Mouse (Mus musculus) lung, postnatal 10 days (tissue): ENCODE measurements around the gene Pnkd.

Experiments used
- DNase-seq: peaks from one replicate; pipeline ENCODE4 v3.0.0; 2021

Gene Pnkd

DNA sequence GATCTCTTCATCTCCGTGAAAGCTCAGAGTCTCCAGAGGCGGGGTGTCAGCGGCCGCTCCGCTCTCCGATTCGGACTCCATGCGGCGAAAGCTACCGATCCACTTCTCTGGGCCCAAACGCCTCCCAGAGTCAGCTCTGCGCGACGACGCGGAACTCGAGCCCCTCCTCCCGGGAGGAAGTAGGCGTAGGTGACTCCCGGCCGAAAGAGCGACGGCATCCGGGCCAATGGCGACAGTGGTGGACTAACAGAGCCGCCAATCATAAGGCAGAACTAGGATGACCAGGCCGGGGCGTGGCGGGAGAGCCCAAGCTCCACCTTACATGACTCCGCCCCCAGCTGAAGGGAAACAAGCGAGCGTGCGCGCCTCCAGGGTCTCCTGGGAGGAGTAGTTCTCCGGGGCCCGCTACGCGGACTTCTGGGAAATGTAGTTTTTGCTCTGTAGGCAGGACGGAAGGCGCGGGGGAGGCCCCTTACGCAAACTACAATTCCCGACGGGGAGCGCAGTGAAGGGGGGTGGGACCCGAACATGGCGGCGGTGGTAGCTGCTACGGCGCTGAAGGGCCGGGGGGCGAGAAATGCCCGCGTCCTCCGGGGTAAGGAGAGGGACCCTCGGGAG lies at the start of gene Pnkd, which contains the start of gene Aamp:
Gene Pnkd (plus strand): TSS at position 388 of the 618 bp plus-strand sequence.
Gene Aamp (minus strand): TSS at position 196 of the 618 bp plus-strand sequence.
- DNase-seq = peak; percentile 100

DNA sequence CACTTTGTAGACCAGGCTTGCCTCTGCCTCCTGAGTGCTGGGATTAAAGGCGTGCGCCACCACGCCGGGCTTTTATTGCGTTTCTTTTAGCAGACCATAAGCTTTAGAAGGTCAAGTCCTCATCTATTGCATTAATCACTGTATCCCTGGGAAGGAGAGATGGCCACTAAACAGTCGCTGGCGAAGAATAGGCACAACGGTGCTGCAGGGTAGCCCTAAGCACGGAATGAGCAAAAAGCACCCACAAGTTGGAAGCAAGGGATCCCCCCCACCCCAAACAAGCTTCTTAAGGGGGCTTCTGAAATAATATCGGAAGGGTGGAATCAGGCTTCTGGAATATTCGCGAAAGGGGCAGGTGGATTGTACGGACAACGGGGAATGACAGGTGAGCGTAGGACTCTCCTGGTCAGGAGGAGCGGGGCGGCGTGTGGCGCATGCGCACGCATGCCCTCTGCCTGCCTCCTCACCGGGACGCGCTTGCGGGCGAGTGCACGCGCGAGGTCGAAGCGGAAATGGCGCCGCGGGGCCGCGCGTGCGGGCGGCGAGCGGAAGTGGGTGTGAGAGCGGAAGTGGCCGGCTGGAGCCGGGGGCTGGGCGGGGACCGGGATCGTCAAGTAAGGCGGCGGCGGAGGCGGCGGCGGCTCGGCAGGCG lies 48.7 kb upstream of the Pnkd start, which contains the start of gene Arpc2:
Gene Arpc2 (plus strand): TSS at position 147 of the 652 bp plus-strand sequence.
- peak; percentile 98 for DNase-seq

DNA sequence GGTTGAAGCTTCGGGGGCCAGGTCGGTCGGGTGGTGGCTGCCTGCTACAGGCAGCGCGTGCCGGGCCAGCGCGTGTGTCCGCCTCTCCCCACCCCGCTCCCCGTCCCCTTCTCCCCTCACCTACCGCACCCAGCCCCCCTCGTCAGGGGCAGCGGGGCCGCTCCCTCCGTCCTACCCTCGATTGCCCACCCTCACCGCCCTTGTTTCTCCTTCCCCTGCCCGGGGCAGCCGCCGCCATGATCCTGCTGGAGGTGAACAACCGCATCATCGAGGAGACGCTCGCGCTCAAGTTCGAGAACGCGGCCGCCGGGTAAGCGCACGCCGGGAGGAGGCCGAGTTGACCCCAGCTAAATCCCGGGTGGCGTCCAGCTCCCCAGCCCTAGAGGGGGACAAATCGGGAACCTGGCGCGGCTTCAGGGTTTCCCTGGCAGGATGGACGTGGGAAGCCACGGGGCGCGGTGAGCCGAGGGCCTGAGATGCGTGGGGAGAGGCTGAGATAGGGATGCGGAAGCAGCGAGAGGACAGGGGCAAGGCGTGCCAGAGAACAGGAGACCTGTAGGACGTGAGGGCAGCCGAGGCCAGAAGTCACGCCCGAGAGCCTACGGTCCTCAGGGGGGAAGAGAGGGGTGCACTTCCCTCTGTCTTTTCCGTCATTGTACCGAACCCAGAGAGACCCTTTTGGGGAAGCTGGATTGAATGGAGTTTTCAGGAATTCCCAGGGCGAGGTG lies 48.0 kb upstream of the Pnkd start:
- peak; percentile 63 for DNase-seq

DNA sequence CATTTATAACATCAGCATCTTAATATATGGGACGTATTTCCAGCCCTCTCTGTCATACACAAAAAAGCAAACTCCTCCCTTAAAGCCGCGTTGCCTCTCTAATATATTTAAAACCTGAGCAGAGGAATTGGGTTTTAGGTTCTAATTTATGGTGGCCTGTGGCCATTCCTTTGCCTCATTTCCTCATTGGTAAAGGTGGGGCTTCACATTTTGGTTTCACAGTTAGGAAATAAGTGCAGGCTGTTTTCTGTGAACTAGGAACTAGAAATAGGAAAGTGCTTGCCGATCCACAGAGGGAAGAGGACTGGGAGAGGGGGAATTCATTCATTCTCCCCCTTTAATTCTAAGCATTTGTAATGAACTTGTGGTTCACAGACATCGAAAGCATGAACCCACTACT lies 47.1 kb upstream of the Pnkd start:
- DNase-seq = no peak

DNA sequence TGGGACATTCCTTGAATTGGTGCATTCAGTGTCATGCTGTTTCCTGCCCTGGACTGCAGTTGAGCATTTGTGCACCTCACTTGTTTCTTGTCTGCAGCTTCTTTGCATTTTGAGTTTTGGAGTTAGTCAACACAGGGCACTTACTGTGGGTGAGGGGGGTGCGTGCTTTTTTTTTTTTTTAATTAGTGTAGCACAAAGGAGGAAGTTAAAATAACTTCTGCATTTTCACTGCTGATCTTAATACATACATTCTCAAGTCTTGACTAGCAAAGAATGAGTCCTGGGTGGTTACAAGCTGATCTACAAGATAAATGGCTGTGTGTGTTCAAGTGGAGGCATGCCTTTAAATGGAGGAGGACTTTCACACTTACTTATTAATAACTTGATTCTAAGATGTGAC lies 46.6 kb upstream of the Pnkd start:
- DNase-seq = no peak

DNA sequence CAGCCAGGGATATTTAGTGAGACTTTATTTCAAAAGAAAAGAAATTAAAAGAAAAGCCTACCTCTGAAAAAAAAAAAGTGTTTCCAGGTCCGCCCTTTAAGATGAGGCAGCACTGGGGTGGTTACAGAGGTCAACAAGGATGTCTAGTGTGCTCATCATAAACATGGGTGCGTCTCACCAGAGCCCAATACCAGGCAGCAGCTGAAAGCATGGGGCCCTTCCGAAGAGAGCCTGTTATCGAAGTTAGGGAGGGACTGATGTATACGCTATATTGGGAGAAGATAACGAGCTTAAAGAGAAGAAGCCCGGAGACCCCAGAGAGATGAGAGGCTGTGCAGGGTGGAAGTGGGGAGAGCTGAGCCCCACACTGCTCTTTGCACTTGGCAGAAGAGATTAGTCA lies 45.6 kb upstream of the Pnkd start:
- peak; percentile 3 for DNase-seq

DNA sequence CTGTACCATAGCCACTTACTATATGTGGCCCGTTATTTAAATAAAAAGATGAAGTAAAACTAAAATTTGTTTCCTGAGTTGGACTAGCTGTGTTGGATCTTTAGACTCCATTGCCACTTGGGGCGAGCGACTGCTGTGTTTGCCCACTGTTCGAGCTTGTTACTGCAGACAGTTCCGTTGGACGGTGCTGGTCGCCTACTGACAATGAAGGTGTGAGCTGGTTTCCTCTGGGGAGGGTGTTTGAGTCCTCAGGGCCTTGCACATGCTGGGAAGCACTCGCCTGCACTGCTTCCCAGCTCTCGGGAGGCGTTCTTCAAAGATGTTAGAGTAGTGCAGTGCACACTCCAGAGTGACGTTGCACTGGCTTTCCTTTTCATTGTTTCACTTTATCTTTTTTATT lies 45.1 kb upstream of the Pnkd start:
- peak; percentile 14 for DNase-seq

DNA sequence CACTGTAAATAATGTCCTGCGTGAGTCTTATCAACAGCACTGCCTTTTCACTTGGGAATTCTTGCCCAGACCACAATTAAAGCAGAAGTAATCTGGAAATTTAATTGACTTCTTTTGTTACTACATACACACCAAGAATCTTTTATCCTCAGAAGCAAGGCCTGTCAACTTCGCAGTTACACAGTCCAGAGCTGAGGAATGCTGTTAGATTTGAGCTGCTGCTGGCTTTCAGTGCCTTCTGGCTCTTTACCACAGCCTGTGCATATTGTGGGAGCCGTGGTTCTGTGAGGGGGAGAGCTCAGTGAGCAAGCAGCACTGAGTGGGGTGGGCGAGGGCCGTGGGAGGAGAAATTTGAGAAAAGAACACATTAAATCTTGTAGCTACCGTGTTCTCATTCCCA lies 44.4 kb upstream of the Pnkd start:
- DNase-seq = peak; percentile 11

DNA sequence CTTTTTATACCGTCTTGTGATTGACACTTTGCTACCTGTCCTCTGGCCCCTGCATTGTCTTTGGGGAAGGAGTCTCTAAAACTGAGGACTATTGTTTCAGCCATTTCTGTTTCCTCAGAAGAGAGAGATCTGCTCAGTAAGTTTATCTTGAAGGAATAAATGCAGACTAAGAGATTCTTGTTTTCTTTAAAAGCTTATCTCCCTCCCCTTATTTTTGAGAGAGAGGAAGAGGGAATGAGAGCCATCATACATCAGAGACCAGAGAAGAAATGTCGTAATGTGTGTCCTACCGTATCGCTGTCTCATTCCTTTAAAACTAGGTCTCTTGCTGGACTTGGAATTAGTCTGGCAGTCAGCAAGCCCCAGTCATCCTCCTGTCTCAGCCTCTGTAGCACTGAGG lies 43.9 kb upstream of the Pnkd start:
- DNase-seq = no peak

DNA sequence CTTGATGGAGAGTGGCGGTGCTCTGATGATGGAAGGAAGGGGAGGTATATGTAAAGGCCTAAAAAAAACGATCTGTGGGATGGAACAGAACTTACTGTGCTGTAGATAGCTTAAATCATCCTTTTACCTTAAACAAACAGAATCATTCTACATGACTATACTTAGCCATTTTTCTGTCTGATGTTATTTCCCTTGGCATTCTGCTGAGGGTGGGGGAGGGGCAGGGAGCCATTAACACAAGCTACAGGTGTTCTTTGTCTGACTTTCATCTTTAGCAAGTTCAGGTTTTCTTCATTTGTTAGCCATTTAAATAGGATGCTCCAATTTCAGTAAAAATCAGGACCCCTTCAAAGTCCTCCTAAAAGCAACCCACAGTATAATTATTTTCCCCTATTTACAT lies 39.2 kb upstream of the Pnkd start:
- no peak for DNase-seq

DNA sequence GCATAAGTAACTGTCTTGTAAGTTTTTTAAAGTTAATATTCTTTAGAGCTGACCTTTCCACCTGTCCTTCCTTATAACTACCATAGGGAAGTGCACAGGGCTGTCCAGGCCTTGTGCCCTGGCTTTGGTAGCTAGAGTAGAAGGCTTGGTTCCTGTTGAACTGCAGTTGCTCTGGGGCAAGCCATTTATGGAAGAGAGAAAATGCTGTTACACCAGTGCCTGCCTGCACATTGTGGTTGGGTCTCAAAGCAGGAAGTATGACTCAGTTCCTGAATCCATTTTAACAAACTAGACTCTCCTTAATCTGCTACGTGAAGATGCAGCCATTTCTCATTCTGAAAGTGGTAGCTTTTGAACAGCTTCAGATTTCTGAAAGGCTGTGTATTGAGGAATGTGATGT lies 35.9 kb upstream of the Pnkd start:
- peak; percentile 47 for DNase-seq

DNA sequence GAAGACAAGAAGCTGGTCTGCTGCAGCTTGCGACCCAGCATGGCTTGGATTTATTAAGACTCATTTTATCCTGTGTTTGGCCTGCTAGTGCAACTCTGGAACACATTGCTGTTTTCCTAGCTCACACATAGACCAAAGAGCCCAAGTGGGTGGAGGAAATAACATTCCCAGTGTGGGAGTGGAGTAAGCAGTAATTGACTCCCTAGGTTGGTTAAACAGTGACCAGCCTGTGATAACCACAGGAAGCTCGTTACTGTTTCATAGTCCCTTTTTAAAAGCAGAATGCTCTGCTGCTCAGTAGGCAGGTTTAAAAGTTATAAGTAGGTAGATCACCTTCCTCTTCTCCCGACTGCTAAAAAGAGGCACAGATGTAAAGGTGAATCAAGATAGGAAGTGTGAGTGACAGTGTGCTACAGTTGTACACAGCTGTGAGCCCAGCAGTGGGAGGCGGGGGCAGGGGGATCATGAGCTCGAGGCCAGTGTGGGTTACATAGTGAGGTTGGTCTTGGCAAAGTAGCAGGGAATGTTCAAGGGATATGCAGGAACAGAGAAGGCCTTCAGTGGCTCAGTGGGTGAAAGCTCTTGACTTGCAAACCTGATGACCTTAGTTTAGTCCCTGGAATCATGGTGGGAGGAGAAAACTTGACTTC lies 35.3 kb upstream of the Pnkd start:
- DNase-seq = peak; percentile 10

DNA sequence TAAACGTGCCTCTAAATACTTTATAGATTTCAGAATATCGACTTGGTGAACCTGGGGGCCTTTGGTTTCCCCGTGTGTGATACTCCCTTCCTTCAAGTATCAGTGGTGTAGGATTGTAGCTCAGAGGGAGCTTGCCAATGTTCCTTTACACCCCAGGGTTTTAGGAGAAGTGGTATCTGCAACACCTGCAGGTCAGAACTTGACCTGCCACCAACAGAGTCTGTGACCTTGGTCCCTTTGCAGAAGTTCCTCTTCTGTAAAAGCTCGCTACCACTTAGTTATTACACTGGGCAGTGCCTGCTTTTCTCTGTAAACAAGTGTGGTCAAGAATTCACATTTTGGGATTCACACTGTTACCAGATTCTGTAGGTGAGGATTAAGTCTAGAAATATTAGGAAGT lies 34.6 kb upstream of the Pnkd start:
- no peak for DNase-seq

DNA sequence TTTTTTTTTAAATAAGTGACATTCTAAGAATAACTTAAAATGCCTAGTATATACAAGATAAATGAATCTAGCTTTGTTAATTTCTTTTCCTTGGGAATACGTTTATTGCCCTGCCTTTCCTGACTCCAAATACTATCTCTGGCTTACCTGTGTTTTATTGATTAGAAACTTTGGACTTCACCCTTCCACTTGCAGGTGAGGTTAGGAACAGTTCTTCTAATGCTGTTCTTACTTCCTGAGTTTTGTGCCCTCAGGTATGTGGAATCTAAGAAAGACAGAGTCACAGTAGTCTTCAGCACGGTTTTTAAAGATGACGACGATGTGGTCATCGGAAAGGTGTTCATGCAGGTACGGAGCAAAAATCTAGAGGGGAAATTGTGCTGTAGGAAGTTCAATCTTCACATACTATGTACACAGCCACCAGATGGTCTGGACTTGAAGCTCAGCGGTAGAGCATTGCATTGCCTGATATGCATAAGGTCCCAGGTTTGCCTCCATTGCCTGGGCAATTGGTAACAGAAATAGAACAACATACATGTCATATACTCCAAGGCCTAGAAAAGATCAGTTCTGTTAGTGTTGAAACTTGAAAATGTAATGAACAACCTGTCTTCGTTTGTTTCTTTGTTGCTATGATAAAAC lies 28.9 kb upstream of the Pnkd start:
- no peak for DNase-seq

DNA sequence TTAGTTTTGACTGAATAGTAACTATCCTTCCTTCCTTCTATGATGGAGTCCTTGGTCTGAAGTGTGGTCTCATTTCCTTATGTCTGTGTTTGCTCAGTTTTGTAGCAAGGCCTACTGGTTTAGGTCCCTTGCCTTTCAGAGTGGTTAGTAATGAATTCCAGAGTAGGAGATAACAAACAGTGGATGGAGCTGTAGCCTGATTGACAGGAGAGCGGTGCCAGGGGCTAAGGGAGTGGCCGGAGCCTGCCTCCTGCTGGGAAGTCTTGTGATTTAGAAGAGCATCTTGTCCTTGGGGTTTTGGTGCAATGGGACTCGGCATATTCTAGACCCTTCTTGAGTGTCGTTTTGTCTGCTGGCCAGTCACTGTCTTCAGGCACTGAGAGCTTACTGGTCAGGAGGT lies 27.9 kb upstream of the Pnkd start:
- DNase-seq = no peak

DNA sequence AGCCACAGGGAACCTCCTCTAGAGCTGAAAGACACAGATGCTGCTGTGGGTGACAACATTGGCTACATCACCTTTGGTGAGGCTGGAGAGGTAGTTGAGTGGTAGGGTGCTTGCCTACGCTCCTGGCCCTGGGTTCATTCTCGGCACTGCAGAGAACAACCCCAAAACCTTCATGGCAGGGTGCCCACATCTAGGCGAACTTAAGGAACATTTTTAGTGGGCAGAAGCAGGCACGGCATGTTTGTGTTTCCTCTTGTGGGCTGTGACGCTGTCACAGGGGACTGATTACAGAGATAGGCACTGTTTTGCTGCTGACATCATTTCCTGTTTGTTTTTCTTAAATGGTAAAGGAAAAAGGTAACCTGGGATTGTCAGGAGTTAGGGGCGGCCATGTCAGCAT lies 22.2 kb upstream of the Pnkd start:
- DNase-seq = no peak

DNA sequence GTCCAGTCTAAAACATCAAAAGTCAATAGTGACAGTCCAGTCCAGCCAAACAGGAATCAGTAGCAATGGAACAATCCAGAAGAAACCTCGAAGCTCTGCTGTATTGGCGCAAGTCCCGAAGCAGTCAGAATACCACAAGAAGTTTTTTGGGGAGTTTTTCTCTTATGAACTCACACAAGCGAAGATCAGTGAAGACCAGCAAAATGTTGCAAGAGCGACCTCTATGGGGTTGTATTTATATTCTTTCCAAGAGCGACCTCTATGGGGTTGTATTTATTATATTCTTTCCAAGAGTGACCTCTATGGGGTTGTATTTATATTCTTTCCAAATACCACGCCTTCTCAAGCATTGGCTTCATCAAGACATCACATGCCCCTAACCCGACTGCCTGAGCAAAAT lies 16.0 kb upstream of the Pnkd start:
- no peak for DNase-seq

DNA sequence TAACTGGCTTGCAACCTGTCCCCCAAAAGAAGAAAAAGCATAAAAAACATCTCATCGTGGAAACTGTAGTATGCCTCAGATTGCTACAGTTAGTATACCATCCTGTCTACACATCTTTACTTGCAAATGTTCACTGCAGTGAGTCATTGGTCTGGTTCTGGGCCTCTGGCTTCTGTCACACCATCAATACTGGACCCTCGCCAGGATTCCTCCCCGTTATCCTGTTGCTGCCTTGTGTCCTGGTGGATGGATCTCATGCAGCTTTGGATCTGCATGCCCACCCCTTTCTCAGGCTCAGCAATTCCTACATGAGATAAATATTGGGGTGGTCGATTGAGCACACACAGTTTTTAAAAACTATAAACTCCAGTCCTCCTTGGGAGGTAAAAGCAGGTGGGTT lies 13.1 kb upstream of the Pnkd start:
- no peak for DNase-seq

DNA sequence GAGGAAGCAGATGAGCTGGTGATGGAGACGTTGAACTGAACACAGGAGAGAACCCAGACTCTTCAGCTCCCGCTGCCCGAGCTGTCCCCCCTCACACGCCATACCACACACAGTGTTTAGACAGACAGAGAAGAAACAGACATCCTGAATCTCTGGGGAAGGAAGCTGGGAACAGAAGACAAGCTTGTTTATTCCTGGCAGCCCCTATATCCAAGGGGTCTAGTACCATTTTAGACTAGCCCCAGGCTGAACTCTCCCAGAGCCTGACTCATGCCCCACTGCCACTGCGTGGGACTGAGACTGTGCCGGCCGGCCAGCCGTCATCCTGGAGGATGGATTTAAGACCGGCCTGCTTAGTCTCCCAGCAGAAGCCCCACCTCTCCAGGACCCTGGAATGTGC lies 9.7 kb upstream of the Pnkd start:
- no peak for DNase-seq

DNA sequence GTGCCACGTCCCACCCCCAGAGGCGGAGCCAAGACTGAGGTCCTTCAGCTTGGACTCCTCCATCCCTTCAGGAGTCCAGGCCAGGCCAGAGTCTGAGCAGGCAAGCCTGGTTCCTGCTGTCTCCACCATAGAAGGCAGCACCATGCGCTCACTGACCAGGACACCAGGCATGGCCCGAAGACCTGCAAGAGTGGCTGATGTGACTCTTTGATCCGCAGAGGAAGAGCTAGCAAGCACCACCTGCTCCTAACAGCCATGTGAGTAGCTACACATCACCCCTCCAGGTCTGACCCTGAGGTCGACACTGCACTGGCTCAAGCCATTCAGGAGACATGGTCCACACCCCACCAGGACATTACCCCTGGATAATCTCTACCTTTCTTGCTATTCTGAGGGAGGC lies 7.7 kb upstream of the Pnkd start:
- DNase-seq = no peak

DNA sequence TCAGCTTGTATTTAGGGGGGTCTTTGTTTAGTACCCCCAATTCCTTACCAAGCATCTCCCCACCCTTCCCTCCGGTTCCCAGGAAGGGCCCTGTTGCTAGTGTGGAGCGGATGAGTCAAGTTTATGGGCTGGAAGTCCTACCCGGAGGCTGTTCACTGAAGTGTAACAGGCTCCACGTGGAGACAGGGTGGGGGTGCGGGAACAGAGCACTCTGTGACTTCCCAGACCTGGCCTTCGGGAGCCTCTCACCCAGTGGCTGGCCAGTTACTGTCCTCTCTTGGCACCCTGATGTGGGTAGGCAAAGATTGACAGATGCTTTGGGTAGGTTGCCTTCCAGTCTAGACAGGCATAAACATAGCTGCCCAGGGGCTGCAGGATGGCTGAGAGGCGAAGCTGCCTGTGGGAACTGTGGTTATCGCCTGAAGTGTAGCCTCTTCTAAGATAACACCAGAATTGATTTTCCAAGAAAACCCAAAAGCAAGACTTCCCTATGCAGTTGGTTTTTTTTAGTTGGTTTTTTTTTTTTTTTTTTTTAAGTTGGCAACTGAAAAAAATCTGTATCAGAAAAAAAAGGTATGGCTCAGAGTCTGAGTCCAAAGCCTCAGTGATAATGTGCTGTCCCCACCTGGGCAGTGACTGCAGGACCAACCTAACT lies 6.7 kb upstream of the Pnkd start:
- DNase-seq = no peak

DNA sequence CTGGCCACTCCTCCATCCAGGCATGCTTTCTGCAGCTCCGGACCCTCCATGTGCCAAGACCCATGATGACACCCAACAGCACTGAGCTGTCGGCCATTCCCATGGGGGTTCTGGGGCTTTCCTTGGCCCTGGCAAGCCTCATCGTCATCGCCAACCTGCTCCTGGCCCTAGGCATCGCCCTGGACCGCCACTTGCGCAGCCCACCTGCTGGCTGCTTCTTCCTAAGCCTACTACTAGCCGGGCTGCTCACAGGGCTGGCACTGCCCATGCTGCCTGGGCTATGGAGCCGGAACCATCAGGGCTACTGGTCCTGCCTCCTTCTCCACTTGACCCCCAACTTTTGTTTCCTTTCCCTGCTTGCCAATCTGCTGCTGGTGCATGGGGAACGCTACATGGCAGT lies 6.2 kb upstream of the Pnkd start, which contains the start of gene Gpbar1:
Gene Gpbar1 (plus strand): TSS at position 13 of the 400 bp plus-strand sequence.
- no peak for DNase-seq

DNA sequence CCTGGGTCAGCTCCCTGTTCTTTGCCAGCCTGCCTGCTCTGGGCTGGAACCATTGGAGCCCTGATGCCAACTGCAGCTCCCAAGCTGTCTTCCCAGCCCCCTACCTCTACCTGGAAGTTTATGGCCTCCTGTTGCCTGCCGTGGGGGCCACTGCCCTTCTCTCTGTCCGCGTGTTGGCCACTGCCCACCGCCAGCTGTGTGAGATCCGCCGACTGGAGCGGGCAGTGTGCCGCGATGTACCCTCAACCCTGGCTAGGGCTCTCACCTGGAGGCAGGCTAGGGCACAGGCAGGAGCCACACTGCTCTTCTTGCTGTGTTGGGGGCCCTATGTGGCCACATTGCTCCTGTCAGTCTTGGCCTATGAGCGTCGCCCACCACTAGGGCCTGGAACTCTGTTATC lies 5.7 kb upstream of the Pnkd start:
- DNase-seq = no peak
